Mouse (Mus musculus): ENCODE results near the gene Epn3.

DNA sequence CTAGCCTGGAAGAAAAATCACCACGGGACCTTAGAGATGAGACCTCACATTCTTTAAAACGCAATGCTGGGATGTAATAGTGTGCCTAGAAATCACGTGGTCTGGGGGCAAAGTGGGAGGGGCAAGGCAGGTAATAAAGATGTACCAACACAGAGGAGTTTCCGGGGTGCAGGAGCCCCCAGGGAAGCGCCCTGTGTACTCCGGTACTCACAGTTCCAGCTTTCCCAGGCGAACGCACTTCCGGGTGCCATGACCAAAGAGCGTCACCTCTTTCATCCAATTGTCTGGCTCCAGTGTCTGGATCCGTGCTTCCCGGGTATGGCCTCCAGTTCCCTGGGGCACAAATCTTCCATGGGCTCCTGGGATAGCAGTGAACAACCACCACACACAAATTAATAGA is 43.6 kb upstream of the Epn3 start:
- TF ChIP-seq CTCF (conservative IDR thresholded peaks at IDR 0.05 in 1 of 2, IDR thresholded peaks at IDR 0.05 in 1 of 2; ENCODE audit: low read depth in 2 of 2, low read length in 2 of 2) = no peak
- no peak for TF ChIP-seq POLR2A (IDR thresholded peaks at IDR 0.05; ENCODE audit: low read depth, low read length)
- no peak for TF ChIP-seq MAZ (IDR thresholded peaks at IDR 0.05; ENCODE audit: low read depth, low read length)
- no peak for TF ChIP-seq ETS1 (conservative IDR thresholded peaks at IDR 0.05; ENCODE audit: low read depth, low read length)
- TF ChIP-seq ZNF384 (IDR thresholded peaks at IDR 0.05; ENCODE audit: low read depth, low read length) = no peak
- TF ChIP-seq CHD2 (IDR thresholded peaks at IDR 0.05; ENCODE audit: low read length) = no peak

Measured in CH12.LX (cell line).